Mouse (Mus musculus) spleen, embryonic (tissue): ENCODE data around the gene Vmn1r207-ps.
"Not testable (repeated sequence)": the region's sequence is repeated elsewhere in the genome, so short reads cannot be mapped to it uniquely, and the experiment has no call there.

Experiments used
- CTCF ChIA-PET: fragments of 350-600 bp; sonication (Branson Sonifier 250); formaldehyde crosslinking; loops from one replicate; lab custom pipeline; 2022; lab: Charles Lee

Vmn1r207-ps gene

DNA sequence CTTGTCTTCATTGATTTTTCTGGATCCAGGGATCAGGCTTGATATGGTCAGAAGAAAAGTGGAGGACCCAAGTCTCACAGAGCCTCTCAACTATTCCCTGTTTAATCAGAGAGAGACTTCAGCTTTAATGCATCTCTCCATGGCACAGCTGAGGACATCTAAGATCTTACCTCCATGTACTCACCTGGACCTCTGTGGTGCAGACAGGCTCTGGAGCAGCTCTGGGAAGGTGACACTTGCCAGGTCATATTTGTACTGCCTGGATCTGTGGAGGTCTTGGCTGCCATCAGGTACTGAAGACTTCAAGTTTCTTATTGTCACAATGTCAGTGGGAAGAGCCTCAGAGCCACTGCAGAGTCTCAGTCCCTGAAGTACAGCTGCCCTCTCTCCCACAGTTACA, at the start of gene Vmn1r207-ps:
TSS of gene Vmn1r207-ps (minus strand) at position 101 of the 400 bp plus-strand sequence.
- CTCF ChIA-PET: not testable (repeated sequence)

DNA sequence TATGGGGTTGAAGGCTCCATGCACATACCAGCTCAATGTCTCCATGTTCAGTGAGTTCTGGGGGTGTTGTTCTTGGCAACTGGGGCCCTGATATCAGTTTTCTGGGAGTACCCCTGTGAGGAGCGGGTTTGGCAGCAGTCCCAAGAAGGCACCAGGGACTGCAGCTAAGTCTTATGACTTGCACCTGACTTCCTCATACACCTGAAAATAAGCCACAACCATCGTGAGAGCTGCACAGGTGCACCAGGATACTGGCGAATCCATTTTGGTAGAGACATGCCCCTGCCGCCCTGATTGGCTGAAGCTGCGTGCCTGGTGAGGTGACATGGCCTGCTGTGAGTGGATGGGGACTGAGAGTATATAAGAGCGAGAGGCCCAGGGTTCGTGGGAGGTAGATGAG, 47.9 kb upstream of the Vmn1r207-ps start, which contains the start of gene Vmn1r208:
TSS of gene Vmn1r208 (minus strand) at position 101 of the 400 bp plus-strand sequence.
- CTCF ChIA-PET: not testable (repeated sequence)

DNA sequence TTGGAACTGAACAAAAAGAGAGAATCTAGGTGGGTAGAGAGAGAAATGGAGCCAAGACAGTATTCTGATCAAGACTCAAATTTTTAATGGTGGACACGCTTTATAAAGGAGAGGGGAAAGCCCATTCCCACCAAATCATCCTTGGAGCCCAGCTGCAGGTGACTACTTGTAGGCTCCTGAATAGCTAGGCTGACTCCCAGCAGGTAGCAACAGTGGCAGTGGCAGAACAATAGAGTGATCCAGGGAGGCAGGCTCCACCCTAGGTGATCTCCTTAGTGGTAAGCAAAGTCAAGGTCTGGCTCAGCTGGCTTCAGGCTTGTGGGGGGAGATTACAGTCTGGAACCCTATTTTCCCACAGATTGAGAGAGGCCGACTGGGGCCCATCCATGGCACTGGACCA, 42.2 kb upstream of the Vmn1r207-ps start:
- CTCF ChIA-PET: not testable (repeated sequence)

DNA sequence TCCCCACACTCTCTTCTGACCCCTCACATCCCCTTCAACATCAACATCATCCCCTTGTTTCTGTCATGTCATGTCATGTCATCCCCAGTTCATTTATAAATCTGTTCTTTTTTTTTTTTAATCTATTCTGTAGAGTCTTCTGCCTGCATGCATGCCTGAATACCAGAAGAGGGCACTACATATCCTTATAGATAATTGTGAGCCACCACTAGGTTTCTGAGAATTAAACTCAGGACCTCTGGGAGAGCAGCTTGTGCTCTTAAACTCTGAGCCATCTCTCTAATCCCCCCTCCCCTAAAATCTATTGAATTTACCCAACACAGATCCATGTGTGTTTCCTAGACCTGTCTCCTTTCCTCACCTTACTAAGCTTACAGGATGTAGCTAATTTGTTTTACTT, 18.1 kb upstream of the Vmn1r207-ps start:
- CTCF ChIA-PET: no interaction called here

DNA sequence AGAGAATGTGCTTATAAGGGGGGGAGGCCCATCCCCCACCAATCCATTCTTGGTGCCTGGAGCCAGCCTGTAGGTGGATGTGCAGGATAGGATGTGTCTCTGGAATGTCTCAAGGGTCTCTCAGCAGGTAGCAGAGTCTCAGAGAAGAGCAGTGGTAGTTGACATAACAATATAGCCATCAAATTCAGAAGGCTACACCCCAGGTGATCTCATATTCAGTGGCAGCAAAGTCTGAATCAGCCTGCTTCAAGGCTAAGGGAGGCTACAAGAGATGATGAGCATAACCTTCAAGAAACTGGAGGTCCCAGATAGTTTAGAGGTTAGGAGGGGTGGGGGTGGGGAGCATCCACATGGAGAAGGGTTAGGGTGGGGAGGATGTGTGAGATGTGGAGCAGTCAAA, 22.5 kb downstream of the Vmn1r207-ps start:
- CTCF ChIA-PET: not testable (repeated sequence)

DNA sequence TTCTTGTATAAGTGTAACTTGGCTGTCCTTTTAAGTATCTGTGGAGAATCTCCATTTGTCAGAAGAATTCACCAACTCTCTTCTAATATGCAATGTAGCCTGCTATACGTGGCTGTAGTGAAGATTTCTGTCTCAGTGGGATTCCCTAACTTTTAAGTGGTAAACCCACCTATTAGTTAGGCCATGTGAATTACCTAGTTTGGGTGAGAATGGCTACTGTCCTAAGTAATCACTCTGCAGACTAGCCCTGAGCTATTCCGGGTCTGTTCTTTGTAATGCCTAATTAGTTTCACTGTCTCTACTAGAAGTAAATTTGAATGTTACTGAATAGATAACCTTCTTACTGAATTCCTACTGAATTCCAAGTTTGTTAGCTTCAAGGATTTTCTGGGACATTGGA, 26.5 kb downstream of the Vmn1r207-ps start:
- CTCF ChIA-PET: not testable (repeated sequence)
